Mouse (Mus musculus): ENCODE measurements around the gene Kmt2d. TPM values are rescaled to one million over a fixed set of nuclear protein-coding genes. Genes with fewer than 3 reads are reported as not detected.

The Kmt2d gene
- total and polyA plus RNA-seq, 3 experiments: 4.8 to 22.7 (median 14.1) TPM

- Histone ChIP-seq H3K4me3 (replicated peaks in 1 of 3; ENCODE audit: low read depth in 2 of 3, low read length in 2 of 3, poor library complexity in 1 of 3) (no peak overlapping the region), H3K9ac (ENCODE audit: insufficient read depth, low read depth) (no peak overlapping the region), H3K36me3 (replicated peaks in 1 of 2; ENCODE audit: control insufficient read depth in 1 of 2, insufficient read depth in 1 of 2, low read length in 1 of 2) (no peaks in the 10 kb centered on the region), H3K79me2 (replicated peaks; ENCODE audit: control insufficient read depth, extremely low read depth, insufficient read depth, poor library complexity, severe bottlenecking) (no peaks in the 10 kb centered on the region), H3K27ac (ENCODE audit: insufficient read depth, low read depth) (no peak overlapping the region), H3K4me2 (ENCODE audit: insufficient read depth, low read depth, poor library complexity, severe bottlenecking) (no peak overlapping the region), H3K27me3 (replicated peaks) (peaks cover 1% of the 10 kb centered on the region), H3K4me1 (ENCODE audit: control insufficient read depth in 1 of 2, insufficient read depth in 2 of 2) (peaks cover 0 to 6% of the 10 kb centered on the region in 2 experiments; a peak in 2 of 4 replicates), H3K9me3 (replicated peaks; ENCODE audit: low read length) (no peaks in the 10 kb centered on the region)
- in situ Hi-C loops (cut with MboI; ENCODE audit: low pct_ligation_motif_present, low pct_unique_long_range_greater_than_20kb, low sequenced_read_pairs): loop anchor here (5.0 kb wide), 1 partner anchor 105 kb away; no protein-coding TSS in a partner anchor
- dilution Hi-C loops (cut with MboI; ENCODE audit: extremely low pct_ligation_motif_present, extremely low pct_unique_long_range_greater_than_20kb, low sequenced_read_pairs): no loop called here
- no peak for TF ChIP-seq ZC3H11A (IDR thresholded peaks at IDR 0.05; ENCODE audit: low read depth, low read length)
- TF ChIP-seq JUND (conservative IDR thresholded peaks at IDR 0.05; ENCODE audit: low read depth, low read length): no peak
- no peak for TF ChIP-seq TCF12 (IDR thresholded peaks at IDR 0.05; ENCODE audit: low read depth, low read length)
- TF ChIP-seq CTCF (conservative IDR thresholded peaks at IDR 0.05 in 1 of 2, IDR thresholded peaks at IDR 0.05 in 1 of 2; ENCODE audit: low read depth in 2 of 2, low read length in 2 of 2): no peak
- TF ChIP-seq CHD1 (IDR thresholded peaks at IDR 0.05; ENCODE audit: low read depth, low read length): no peak
- no peak for TF ChIP-seq MXI1 (IDR thresholded peaks at IDR 0.05; ENCODE audit: low read depth, low read length)
- TF ChIP-seq MAZ (IDR thresholded peaks at IDR 0.05; ENCODE audit: low read depth, low read length): no peak
- no peak for TF ChIP-seq NELFE (IDR thresholded peaks at IDR 0.05; ENCODE audit: low read depth, low read length)
- no peak for TF ChIP-seq EP300 (IDR thresholded peaks at IDR 0.05; ENCODE audit: low read length)
- no peak for TF ChIP-seq ZKSCAN1 (IDR thresholded peaks at IDR 0.05; ENCODE audit: borderline replicate concordance, low read depth, low read length)
- no peak for TF ChIP-seq MYC (IDR thresholded peaks at IDR 0.05; ENCODE audit: low read depth, low read length)
- no peak for TF ChIP-seq MAX (IDR thresholded peaks at IDR 0.05; ENCODE audit: low read length)
- TF ChIP-seq PAX5 (IDR thresholded peaks at IDR 0.05; ENCODE audit: low read length): no peak
- TF ChIP-seq MEF2A (IDR thresholded peaks at IDR 0.05; ENCODE audit: borderline replicate concordance, low read depth, low read length): no peak
- TF ChIP-seq USF2 (conservative IDR thresholded peaks at IDR 0.05; ENCODE audit: low read depth, low read length): no peak
- TF ChIP-seq UBTF (IDR thresholded peaks at IDR 0.05; ENCODE audit: low read depth, low read length): no peak
- no peak for TF ChIP-seq JUN (IDR thresholded peaks at IDR 0.05; ENCODE audit: insufficient read depth, low read depth, low read length)
- TF ChIP-seq E2F4 (IDR thresholded peaks at IDR 0.05; ENCODE audit: insufficient replicate concordance, low read depth, low read length): no peak
- DNase-seq (ENCODE audit: extremely low read depth): no peak
Measured at GRCm38 (mm10) chr15:98886667-98887387, 15.8 kb upstream of the Kmt2d start.

GRCm38 (mm10) chr15:98884106-98884505, 13.1 kb upstream of the Kmt2d start:
- DNase-seq (ENCODE audit: extremely low read depth): no peak
- H3K4me3 ChIP-seq (replicated peaks in 1 of 3; ENCODE audit: low read depth in 2 of 3, low read length in 2 of 3, poor library complexity in 1 of 3): no peak overlapping the region
- no peak overlapping the region for H3K4me2 ChIP-seq (ENCODE audit: insufficient read depth, low read depth, poor library complexity, severe bottlenecking)
- H3K9me3 ChIP-seq (replicated peaks; ENCODE audit: low read length): no peaks in the 10 kb centered on the region
- in situ Hi-C loops (cut with MboI; ENCODE audit: low pct_ligation_motif_present, low pct_unique_long_range_greater_than_20kb, low sequenced_read_pairs) (no loop called here), dilution Hi-C loops (cut with MboI; ENCODE audit: extremely low pct_ligation_motif_present, extremely low pct_unique_long_range_greater_than_20kb, low sequenced_read_pairs) (no loop called here)
- H3K79me2 ChIP-seq (replicated peaks; ENCODE audit: control insufficient read depth, extremely low read depth, insufficient read depth, poor library complexity, severe bottlenecking): peaks cover 11% of the 10 kb centered on the region; the same call in 1 of the 2 replicates
- no peak overlapping the region for H3K9ac ChIP-seq (ENCODE audit: insufficient read depth, low read depth)
- H3K4me1 ChIP-seq (ENCODE audit: control insufficient read depth in 1 of 2, insufficient read depth in 2 of 2): peaks cover 7 to 22% of the 10 kb centered on the region in 2 experiments
- H3K27ac ChIP-seq (ENCODE audit: insufficient read depth, low read depth): no peak overlapping the region
- TF ChIP-seq NELFE (IDR thresholded peaks at IDR 0.05; ENCODE audit: low read depth, low read length) (no peak), PAX5 (IDR thresholded peaks at IDR 0.05; ENCODE audit: low read length) (no peak)
- peaks cover 1% of the 10 kb centered on the region for H3K27me3 ChIP-seq (replicated peaks)
- peaks cover 0 to 7% of the 10 kb centered on the region in 2 experiments for H3K36me3 ChIP-seq (replicated peaks in 1 of 2; ENCODE audit: control insufficient read depth in 1 of 2, insufficient read depth in 1 of 2, low read length in 1 of 2)
